Mouse (Mus musculus) ovary, postnatal 14 days (tissue): ENCODE data around the gene Timm10b.

ENCODE experiments used
- DNase-seq: peaks from one replicate; pipeline ENCODE4 v3.0.0; 2022; ENCODE audit warnings: low spot score

Gene Timm10b

GRCm38 (mm10) chr7:105639756-105640155 is at the start of gene Timm10b:
Timm10b (plus strand) TSS chr7:105640056.
- no peak for DNase-seq

GRCm38 (mm10) chr7:105590097-105590496 is 49.8 kb upstream of the Timm10b start:
- no peak for DNase-seq

- DNase-seq: peak; percentile 55
Measured at GRCm38 (mm10) chr7:105602860-105603623, 36.8 kb upstream of the Timm10b start.

DNA sequence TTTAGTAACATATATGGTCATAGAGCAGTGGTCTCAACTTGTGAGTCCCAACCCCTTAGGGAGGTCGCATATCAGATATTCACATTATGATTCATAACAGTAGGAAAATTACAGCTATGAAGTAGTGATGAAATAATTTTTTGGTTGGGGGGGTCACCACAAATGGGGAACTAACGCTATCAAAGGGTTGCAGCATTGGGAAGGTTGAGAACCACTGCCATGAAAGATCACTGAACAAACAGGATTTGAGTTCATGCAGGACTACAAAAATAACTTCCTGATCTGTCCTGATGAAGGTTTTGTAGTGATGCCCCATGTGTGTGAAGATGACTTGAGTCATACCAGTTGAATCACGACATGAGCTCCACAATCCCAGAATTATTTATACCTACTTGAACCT is 31.4 kb upstream of the Timm10b start:
- DNase-seq: no peak

DNA sequence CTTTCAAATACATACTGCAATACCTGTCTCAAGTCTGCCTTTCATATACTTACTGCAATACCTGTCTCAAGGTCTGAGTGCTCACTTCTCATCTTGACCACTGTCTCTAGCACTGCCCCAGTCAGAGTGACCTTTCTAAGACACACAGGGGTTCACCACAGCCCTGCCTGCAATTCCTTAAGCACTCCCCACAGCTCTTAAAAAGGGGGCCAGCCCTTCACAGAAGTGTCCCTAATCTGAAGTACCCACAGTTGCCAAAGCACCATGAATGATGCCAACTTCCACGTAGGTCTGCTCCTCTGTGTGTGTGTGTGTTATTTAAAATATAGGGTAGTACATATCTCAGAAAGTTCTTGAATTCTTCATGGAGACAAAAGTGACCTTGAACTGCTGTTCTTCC is 28.1 kb upstream of the Timm10b start:
- DNase-seq: no peak

- DNase-seq: no peak
Measured at GRCm38 (mm10) chr7:105614400-105614799, 25.5 kb upstream of the Timm10b start.

GRCm38 (mm10) chr7:105615720-105616119 is 24.1 kb upstream of the Timm10b start:
- no peak for DNase-seq

DNA sequence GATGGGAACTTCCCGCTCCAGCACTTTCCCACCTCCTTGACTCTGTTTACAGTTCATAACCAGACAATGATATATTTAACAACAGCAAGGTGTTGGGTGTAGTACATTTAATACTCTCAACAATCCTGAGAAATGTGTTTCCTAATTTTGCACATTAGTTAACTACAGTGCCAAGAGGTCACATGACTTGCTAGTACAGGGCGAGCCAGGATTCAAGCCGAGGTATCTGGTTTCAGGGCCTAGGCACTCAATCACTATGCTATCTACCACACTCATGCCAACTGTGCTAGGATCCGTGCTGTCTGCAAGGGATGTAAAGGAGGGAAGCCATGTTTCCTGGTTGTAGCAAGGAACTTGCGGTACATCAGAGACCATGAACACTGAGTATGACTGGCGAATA is 23.3 kb upstream of the Timm10b start:
- no peak for DNase-seq

DNA sequence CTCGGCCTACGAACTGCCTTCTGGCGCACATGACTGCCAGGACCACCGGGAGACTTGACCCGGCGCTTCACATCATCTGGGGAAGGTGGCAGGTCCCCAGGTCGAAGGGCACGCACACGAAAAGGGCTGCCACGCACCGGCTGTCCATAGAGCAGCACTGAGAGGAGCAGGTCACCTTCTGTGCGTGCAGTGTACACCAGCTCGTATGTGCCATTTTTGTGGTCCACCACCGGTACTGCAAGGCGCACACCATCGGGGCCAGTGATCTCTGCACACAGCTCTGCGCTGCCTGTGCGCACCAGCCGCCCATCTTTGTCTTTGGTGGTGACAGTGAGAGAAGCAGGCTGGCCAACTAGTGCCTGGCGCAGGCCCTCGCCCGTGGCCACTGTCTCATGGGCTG is 22.0 kb upstream of the Timm10b start:
- no peak for DNase-seq

GRCm38 (mm10) chr7:105619701-105620100 is 20.2 kb upstream of the Timm10b start:
- no peak for DNase-seq

- DNase-seq: no peak
Measured at GRCm38 (mm10) chr7:105621053-105621452, 18.8 kb upstream of the Timm10b start.

DNA sequence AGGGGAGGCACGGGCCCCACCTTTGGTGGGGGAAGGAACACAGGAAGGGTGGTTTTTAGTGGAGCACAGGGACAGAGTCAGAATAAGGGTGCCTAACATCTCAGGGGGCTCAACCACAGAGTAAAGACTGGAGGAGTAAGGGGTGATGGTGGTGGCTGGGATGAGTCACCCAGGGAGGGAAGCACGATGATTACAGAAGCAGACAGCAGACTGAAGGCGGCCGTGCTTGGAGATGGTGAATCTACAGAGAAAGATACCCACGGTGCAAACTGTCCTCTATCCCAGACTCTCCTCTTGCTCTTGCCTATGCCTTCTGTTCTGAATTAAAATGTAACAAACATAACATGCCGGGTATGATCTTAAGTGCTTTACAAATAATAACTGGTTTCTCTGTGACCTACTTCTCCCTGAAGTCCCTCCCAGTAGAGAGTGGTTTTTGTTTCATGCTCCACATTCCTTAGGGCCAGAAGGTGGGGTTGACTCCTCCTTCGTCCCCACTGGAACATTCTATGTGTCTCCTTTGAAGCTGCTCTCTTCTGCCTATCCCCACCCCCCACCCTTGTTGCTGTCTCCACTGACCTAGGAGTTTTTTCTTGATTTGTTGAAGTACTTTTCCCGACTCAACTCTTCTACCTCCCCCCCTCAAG is 18.1 kb upstream of the Timm10b start:
- no peak for DNase-seq

GRCm38 (mm10) chr7:105625397-105625796 is 14.5 kb upstream of the Timm10b start:
- DNase-seq: no peak

GRCm38 (mm10) chr7:105628633-105629032 is 11.2 kb upstream of the Timm10b start:
- no peak for DNase-seq

DNA sequence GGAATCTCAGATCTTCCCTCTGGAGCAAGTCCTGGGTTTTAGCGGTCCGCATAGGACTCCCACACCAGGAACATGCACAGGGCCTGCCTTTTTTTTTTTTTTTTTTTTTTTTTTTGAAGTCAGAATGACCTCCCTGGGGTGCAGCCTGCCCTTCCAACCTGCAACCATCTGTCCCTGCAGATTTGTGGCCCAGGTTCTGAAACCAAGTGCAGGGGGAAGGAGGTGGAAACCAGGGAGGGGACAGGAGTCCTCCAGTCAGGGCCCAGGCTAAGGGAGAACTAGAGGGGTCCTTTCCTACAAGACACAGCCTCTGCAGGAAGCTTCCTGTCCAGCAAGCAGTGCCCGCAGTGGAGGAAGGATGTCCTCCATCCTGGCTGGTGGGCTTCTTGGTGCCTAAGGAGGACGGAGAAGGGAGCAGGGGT is 7.3 kb upstream of the Timm10b start:
- no peak for DNase-seq

GRCm38 (mm10) chr7:105633127-105633800 is 6.6 kb upstream of the Timm10b start, which contains the start of gene Trim3:
Trim3 (minus strand) TSS chr7:105633571.
- DNase-seq: peak; percentile 89

GRCm38 (mm10) chr7:105633801-105634135 is 6.1 kb upstream of the Timm10b start:
- DNase-seq: no peak

GRCm38 (mm10) chr7:105634272-105634920 is 5.5 kb upstream of the Timm10b start:
- DNase-seq: no peak

DNA sequence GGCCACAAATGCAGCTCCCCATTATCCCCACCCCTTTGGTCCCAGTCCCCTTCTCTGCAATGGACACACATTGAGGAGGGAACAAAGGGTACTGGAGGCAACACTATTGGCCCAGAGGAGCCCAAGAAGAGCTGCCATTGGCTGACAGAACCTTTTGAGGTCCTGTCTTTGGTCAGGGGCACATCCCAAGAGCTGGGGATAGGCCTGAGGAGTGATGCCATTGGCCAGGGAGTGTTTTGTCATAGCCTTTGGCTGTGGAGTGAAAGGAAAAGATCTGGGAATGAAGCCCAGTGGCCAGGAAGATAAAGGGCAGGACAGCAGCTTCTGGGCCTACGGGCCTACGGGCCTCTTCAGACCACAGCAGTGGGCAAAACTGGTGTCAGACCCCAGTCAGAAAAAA is 4.1 kb upstream of the Timm10b start:
- no peak for DNase-seq

DNA sequence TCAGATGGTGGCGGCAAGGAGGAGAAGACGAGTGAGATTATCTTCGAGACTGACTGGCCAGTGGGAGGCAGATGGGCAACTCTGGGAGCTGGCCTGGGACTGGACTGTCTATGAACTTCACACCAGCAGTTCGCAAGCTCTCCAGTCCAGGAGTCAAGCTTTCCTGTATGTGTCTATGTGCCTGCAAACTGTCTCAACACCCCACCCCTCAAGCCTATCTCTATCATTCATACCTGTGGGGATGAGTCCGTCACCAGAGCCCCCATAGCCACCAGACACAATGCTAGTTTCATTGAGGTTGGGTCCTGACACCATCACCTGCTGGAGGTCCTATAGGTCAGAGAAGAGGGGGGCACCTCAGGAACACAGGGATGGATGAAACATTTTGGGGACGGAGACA is 1.1 kb upstream of the Timm10b start:
- DNase-seq: no peak

DNA sequence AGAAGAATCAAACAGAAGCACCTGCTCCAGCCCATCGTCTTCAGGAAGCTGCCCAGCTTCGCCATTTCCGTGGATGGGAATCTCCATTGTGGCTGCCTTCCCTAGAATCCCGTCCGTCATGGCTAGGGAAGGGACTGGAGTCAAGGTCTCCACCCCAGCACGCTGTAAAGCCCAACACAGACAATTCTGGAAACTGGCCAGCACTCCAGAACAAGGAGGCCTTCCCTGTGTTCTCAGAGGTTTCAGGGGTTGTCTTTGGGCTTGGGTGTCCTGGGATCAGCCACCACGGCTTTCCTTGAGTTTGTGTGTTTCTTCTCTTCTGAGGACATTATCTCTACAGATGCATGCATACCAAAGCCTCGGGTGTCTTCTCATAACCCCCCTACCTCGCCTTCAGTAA is 552 bp upstream of the Timm10b start:
- DNase-seq: no peak

DNA sequence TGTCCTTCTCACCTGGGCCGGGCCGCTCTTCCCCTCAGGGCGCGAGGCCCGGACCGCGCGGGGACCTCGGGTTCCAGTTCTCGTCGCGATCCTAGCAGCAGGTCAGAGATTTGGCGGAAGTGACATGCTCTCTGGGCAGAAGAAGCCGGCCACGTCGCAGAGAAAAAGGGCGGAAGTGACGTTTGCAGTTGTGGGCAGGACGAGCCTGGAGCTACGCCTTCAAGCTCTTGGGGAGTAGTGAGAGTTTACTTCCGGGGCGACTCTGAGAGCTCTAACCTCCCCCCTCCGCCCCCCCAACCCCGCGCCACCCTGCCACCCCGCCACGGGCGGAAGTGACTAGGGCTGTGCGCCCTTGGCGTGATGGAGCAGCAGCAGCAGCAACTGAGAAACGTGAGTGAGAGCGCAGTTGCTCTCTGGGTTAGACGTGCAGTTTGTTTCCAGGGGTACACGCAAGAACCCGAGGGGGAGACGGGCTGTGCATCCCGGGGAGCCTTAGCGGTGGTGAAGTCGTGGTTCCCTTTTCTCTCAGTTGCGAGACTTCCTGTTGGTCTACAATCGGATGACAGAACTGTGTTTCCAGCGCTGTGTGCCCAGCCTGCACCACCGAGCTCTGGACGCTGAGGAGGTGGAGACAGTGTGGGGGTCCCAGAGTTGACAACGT is 507 bp downstream of the Timm10b start, which contains the start of the genes Arfip2 and Gm45799:
Gene Arfip2 (minus strand): TSS at position 184 of the 661 bp plus-strand sequence.
Gene Gm45799 (plus strand): TSS at position 320 of the 661 bp plus-strand sequence.
- peak; percentile 97 for DNase-seq
